Mouse (Mus musculus): ENCODE data around the gene Klf13.

- TF ChIP-seq CTCF (IDR thresholded peaks at IDR 0.05; ENCODE audit: low read depth) (no peak), EP300 (optimal IDR thresholded peaks at IDR 0.05) (no peak)
Observed at GRCm38 (mm10) chr7:63897655-63898054, 41.1 kb downstream of the Klf13 start.
